Mouse (Mus musculus) hindbrain, embryonic 16.5 days (tissue): ENCODE measurements around the gene Brca1. TPM values are rescaled to one million over a fixed set of nuclear protein-coding genes. Genes with fewer than 3 reads are reported as not detected.
"Not testable (repeated sequence)": the region's sequence is repeated elsewhere in the genome, so short reads cannot be mapped to it uniquely, and the experiment has no call there.

ENCODE experiments used
- ATAC-seq: fragments of 200-750 bp; cut with Nextera tagmentation; 2 replicates; pipeline ENCODE4 v1.8.0; 2017; ENCODE audit warnings: moderate TSS enrichment, moderate library complexity
- H3K27ac ChIP-seq: fragments of 300-500 bp; sonication (generic); 2 replicates; pipeline ENCODE4 v1.5.1; 2014; ENCODE audit warnings: low read depth, mild to moderate bottlenecking, control low read depth, low read length, moderate library complexity
- H3K27me3 ChIP-seq: fragments of 300-500 bp; sonication (generic); replicated peaks from 2 replicates; pipeline ENCODE4 v1.6.1; 2014; ENCODE audit warnings: low read length; ENCODE audit not compliant: control insufficient read depth, insufficient read depth
- H3K36me3 ChIP-seq: fragments of 300-500 bp; sonication (generic); 2 replicates; pipeline ENCODE4 v1.6.1; 2014; ENCODE audit warnings: mild to moderate bottlenecking, low read length, moderate library complexity, mixed read lengths; ENCODE audit not compliant: control insufficient read depth, insufficient read depth
- H3K4me1 ChIP-seq: fragments of 300-500 bp; sonication (generic); 2 replicates; pipeline ENCODE4 v1.6.1; 2014; ENCODE audit warnings: low read depth, low read length; ENCODE audit not compliant: control insufficient read depth, insufficient read depth
- H3K4me2 ChIP-seq: fragments of 300-500 bp; sonication (generic); 2 replicates; pipeline ENCODE4 v1.6.1; 2014; ENCODE audit warnings: mild to moderate bottlenecking, low read length, control low read depth, moderate library complexity
- H3K4me3 ChIP-seq: fragments of 300-500 bp; sonication (generic); 2 replicates; pipeline ENCODE4 v1.5.1; 2014; ENCODE audit warnings: mild to moderate bottlenecking, low read length, control low read depth, moderate library complexity
- H3K9ac ChIP-seq: fragments of 300-500 bp; sonication (generic); 2 replicates; pipeline ENCODE4 v1.6.1; 2014; ENCODE audit warnings: low read depth, mild to moderate bottlenecking, control low read depth, low read length, moderate library complexity
- H3K9me3 ChIP-seq: fragments of 300-500 bp; sonication (generic); 2 replicates; pipeline ENCODE4 v1.6.1; 2014; ENCODE audit warnings: mild to moderate bottlenecking, low read length, moderate library complexity; ENCODE audit not compliant: control insufficient read depth
- WGBS: fragments of 180-500 bp; shearing (Covaris S2); extraction: QIAGEN DNeasy Blood & Tissue Kit; methylation state at CpG from one replicate; pipeline ENCODE4 v1.1.7; 2014; 5-methylcytosine and 5-hydroxymethylcytosine counted together
- polyA plus RNA-seq: library from polyadenylated mRNA; unstranded; fragments of >200 nt; fragmentation: Nextera tagmentation; extraction: Ambion mirVana; gene quantifications from 2 replicates; pipeline ENCODE4 v1.2.1, GENCODE M21; 2015

The Brca1 gene
- polyA plus RNA-seq, 1 experiment from 2014 or later = 2.0 TPM

DNA sequence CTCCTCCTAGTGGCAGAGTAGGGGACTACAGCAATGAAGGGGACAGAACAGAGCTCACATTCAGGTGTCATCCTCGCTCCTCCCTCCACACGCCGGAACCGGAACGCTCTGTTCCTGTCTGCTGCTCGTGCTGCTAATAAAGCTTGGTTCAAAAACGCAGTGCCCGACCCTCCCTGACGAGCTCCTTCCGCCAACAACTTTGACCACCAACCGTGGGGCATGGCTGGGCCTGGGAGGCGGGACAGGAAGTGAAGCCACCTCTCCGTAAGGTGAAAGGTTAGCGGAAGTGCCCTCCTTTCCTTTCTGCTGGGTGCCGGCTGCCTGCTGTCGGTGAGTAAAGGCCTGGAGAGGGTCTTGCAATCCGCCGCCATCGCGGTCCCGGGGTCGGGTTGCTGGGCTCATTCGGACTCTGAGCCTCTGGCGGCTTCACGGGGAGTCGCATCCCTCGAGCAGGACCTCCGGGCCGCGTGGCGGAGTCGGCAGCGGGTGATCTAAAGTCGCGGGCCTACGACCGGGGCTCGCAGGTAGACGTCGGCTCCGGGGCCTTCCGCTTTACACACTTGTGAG lies 109.5 kb downstream of the Brca1 start, which contains the start of gene Rpl27:
TSS of gene Rpl27 (plus strand) at position 172 of the 567 bp plus-strand sequence.
- peak; percentile 99 for ATAC-seq
- Histone ChIP-seq H3K9ac (peak within 1 kb of the TSS; percentile 91), H3K9me3 (no peaks in the 10 kb centered on the region), H3K4me1 (peaks cover 13% of the 10 kb centered on the region), H3K27ac (peak within 1 kb of the TSS; percentile 91), H3K4me3 (peak within 1 kb of the TSS; percentile 77), H3K27me3 (no peaks in the 10 kb centered on the region), H3K4me2 (peak within 1 kb of the TSS; percentile 94), H3K36me3 (peaks cover 16% of the 10 kb centered on the region)
- WGBS = 0% methylated on average over 42 of the region's 42 CpGs

GRCm38 (mm10) chr11:101441450-101442126 lies 110.2 kb downstream of the Brca1 start:
- Histone ChIP-seq H3K4me3 (peak overlapping the region; percentile 32), H3K4me2 (peak overlapping the region; percentile 52), H3K4me1 (peaks cover 13% of the 10 kb centered on the region), H3K36me3 (peaks cover 16% of the 10 kb centered on the region)
- H3K27ac ChIP-seq, H3K27me3 ChIP-seq, H3K9ac ChIP-seq, H3K9me3 ChIP-seq, ATAC-seq: not testable (repeated sequence)
- 38% methylated on average over 14 of the region's 15 CpGs for WGBS

Other genes starting within 250 kb of the Brca1 start
- gene Becn1, start 249.7 kb downstream of the Brca1 start, polyA plus RNA-seq = 175 and 182 TPM in 2 replicates
- 106 and 117 TPM in 2 replicates for gene Psme3, start 235.7 kb downstream of the Brca1 start, polyA plus RNA-seq
- gene Aoc2, start 226.9 kb downstream of the Brca1 start, polyA plus RNA-seq = 0.93 and 2.1 TPM in 2 replicates
- gene Aoc3, start 221.3 kb downstream of the Brca1 start, polyA plus RNA-seq = 0.15 and 0.29 TPM in 2 replicates
- gene G6pc, start 184.4 kb downstream of the Brca1 start, polyA plus RNA-seq = not detected in 2 replicates
- 93.5 and 98.6 TPM in 2 replicates for gene Aarsd1, start 134.3 kb downstream of the Brca1 start, polyA plus RNA-seq
- gene Gm27029, start 127.2 kb downstream of the Brca1 start, polyA plus RNA-seq = 8.1 and 9.5 TPM in 2 replicates
- gene Rundc1, start 126.9 kb downstream of the Brca1 start, polyA plus RNA-seq = 30.7 and 33.6 TPM in 2 replicates
- 3.1 and 3.9 TPM in 2 replicates for gene Ptges3l, start 126.6 kb downstream of the Brca1 start, polyA plus RNA-seq
- gene Rpl27, start 109.7 kb downstream of the Brca1 start, polyA plus RNA-seq = 204 and 207 TPM in 2 replicates
- 3.9 and 4.8 TPM in 2 replicates for gene Ifi35, start 103.5 kb downstream of the Brca1 start, polyA plus RNA-seq
- gene Rnd2, start 87.0 kb downstream of the Brca1 start, polyA plus RNA-seq = 83.2 and 90.6 TPM in 2 replicates
- gene Vat1, start 85.7 kb downstream of the Brca1 start, polyA plus RNA-seq = 125 and 134 TPM in 2 replicates
- gene Nbr1, start 194 bp upstream of the Brca1 start, polyA plus RNA-seq = 80.5 and 93.2 TPM in 2 replicates
- gene Tmem106a, start 30.3 kb upstream of the Brca1 start, polyA plus RNA-seq = 4.4 and 4.9 TPM in 2 replicates
- gene Gm11634, start 47.3 kb upstream of the Brca1 start, polyA plus RNA-seq = not detected in 2 replicates
- gene Rdm1, start 75.2 kb upstream of the Brca1 start, polyA plus RNA-seq = 17.2 and 21.7 TPM in 2 replicates
- 7.6 and 7.7 TPM in 2 replicates for gene Arl4d, start 113.6 kb upstream of the Brca1 start, polyA plus RNA-seq
- gene Dhx8, start 181.0 kb upstream of the Brca1 start, polyA plus RNA-seq = 25.6 and 28.5 TPM in 2 replicates
- gene Etv4, start 233.4 kb upstream of the Brca1 start, polyA plus RNA-seq = 21.7 and 21.8 TPM in 2 replicates